Mouse (Mus musculus): ENCODE data around the gene Me3.
A peak's percentile ranks its signal among the peaks of the same experiment; 100 is the strongest.

The Me3 gene

DNA sequence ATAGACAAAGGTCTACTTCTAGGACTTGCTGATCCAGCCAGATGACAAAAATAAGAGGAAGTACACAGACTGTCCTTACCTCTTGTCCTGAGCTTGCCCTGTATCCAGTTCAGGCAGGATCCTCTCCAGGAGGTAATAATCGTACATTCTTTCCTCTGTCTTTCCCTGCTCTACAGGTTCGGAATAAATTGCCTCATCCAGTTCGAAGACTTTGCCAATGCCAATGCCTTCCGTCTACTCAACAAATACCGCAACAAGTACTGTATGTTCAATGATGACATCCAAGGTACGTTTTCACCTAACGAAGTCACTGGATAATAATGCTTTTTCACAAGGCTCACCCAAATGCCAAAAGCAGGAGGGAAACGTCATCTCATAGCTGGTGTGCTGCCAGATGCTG lies 201.3 kb downstream of the Me3 start:
- no peak for DNase-seq (ENCODE audit: low spot score)

DNA sequence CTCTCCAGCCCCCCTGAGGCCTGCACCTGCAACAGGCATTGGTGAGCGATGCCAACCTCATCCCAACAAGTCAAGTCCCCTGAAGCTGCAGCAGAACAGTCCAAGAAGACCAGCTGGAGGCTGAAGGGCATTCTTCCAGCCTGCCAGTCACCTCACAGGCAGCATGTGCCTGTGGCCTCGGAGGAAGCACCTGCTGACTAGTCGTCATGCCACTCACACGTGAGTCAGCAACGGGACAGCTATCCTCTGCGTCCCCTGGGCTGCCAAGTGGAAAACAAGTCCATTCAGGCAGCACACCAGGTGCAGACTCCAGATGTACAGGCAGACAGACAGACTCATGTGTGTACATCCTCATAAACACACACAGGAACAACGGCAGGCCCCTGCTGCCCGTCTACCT lies 203.4 kb downstream of the Me3 start:
- DNase-seq (ENCODE audit: low spot score): peak; percentile 31

DNA sequence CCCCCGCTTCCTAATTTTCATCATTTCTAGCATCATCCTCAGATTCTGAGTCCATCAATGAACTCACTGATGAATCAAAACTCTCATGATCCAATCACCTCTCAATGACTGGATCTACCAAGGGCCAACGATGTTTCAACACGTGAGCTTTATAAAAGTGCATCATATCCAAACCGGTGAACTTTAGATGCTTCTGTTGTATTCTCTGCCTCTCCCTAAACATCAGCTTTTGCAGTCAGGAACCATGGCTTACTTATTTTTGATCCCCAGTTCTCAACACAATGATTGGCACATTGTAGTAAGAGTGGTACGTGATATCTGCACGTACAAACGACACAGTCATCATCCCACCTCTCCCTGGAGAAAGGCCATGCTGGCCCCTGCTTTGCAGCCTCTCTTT lies 204.5 kb downstream of the Me3 start:
- DNase-seq (ENCODE audit: low spot score): peak; percentile 25

DNA sequence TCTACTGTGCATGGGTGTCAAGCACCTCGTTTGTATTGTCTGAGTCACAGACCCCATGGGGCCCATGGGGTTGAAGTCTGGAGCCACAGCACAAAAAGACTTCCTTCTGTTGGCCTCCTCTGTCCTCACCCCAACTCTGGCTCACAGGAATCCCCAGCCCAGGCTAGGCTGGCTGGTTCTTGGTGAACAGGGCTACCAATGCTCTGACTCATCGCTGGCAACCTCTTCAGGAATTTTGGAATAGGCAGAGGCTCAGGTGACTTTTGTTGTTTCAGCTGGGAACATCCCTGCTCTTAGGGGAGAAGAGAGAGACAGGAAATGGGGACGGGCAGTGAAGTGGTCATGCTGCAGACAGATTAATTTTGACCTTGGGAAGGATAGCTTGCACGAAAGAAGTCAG lies 205.6 kb downstream of the Me3 start:
- no peak for DNase-seq (ENCODE audit: low spot score)

DNA sequence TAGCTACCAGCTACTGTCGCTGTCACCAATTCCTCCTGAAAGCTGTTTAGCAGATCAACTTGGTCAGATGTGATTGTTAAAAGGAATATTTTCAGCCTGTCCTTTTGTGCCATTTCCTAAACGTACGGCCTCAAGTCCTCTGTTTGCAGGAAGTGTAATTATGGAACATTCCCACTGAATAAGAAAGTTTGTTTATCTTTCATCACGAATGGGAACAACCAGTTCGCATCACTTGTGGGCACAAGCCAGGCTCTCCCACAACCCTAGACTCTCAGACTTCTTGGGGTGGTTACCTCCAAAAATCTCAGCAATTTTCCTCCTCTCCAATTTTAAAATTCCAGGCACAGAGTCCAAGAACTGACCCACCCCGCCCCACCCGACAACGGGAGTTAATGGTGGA lies 207.5 kb downstream of the Me3 start:
- no peak for DNase-seq (ENCODE audit: low spot score)

DNA sequence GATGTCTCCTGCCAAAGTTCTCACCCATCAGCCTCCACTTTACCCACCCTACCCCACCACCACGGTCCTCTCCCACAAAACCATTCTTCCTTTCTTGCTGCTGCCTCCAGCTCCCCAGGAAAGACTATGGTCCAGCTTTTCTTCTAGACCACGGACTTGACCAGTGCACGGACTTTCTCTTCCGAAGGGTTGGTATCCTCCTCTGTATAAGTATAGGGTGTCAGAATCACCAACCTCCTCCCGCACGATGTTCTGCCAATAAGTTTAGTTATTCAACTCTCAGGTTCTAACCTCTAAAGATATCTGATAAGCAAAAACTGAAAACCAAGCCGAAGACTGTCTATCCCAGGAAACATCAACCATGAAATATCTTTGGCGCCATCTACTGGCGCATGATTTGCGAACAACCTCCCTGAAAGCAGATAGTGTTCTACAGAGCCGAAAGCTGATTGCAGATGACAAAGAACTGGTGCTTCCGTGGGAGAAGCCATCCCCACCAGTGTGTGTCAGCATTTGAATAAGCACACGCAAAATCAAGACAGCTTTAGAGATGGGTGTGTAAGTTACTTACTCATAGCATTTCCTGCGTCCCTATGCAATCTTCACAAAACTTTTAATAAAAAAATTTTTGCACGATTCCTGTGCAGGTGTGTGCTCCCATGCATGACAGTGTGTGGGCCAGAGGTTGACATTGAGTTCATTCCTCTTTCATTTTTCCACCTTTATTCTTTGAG lies 209.6 kb downstream of the Me3 start:
- peak; percentile 88 for DNase-seq (ENCODE audit: low spot score)

DNA sequence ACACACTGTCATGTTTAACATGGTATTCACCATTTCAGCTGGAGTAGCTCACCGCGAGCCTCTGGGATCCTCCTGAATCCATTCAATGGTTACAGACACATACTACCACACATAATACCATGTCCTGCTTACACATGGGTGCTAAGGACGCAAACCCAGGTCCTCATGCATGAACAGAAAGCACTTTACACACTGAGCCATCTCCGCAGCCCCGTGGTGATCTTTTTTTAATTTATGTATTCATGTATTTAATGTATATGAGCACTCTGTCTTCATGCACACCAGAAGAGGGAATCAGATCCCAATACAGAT lies 210.2 kb downstream of the Me3 start:
- DNase-seq (ENCODE audit: low spot score): no peak

DNA sequence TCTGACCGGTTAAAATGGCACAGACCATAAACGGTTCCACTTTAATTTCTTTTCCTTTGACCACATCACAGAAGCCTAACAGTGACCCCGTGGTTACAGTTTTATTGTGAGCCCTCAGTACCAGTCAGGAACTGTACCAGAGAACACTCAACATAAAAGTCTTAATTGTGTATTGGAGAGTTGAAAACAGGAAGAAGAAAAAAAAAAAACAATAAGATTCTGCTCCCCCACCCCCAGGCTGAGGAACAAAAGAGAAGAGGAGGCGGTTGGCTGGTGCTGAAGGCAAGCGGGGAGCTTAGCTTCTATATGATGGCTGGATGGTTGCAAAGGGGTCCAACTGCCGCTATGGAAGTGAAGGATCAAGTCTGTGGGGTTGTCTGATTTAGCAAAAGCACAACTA lies 210.9 kb downstream of the Me3 start:
- no peak for DNase-seq (ENCODE audit: low spot score)

DNA sequence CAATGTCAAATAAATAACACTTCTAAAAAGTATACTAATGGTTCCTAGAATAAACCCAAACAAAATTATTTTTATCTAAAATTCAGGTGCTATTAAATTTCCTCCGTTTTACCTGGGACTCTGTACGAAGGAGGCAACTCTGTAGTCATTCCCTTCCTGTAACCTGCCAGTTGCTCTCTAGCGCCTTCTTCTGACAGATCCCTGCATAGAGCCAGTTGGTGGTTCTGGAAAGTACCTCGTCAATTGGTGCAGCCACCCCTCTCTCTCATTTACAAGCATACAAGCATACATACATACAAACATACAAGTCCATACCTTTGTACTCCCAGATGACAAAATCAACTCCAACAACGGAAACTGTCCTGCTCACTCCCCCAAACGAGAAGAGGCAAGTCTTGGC lies 211.3 kb downstream of the Me3 start:
- peak; percentile 59 for DNase-seq (ENCODE audit: low spot score)

DNA sequence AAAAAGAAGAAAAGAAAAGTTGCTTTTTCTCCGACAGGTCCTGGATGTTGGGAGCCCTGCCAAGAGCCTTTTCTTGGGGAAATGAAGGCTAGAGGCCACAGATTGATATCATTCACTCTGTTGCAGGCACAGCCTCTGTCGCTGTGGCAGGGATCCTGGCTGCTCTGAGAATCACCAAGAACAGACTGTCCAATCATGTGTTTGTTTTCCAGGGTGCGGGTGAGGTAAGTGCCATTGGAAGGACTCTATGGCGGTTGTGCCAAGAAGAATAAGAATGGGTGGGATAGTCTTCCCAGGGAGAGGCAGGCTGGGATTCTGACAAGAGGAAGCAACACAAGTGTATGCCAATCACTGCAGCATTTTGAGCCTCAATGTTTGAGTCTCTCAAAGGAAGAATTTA lies 213.5 kb downstream of the Me3 start:
- no peak for DNase-seq (ENCODE audit: low spot score)

DNA sequence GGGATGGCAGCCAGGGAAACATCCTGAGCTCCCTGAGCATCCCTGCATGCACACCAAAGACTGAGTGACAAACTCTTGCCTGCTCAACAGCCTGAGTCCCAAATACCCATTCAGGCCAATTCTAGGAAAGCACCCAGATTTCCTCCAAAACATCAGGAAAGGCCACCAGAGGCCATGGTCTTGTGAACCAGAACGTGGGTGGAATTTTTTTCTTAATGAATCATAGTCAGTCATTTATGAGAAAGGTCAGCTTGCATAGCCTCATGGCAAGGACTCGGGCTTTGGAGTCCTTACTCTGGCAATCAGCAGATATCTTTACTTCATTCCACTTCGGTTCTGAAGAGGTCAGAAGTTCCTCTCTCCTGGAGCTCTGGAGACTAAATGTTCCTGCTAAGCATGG lies 218.3 kb downstream of the Me3 start:
- no peak for DNase-seq (ENCODE audit: low spot score)

DNA sequence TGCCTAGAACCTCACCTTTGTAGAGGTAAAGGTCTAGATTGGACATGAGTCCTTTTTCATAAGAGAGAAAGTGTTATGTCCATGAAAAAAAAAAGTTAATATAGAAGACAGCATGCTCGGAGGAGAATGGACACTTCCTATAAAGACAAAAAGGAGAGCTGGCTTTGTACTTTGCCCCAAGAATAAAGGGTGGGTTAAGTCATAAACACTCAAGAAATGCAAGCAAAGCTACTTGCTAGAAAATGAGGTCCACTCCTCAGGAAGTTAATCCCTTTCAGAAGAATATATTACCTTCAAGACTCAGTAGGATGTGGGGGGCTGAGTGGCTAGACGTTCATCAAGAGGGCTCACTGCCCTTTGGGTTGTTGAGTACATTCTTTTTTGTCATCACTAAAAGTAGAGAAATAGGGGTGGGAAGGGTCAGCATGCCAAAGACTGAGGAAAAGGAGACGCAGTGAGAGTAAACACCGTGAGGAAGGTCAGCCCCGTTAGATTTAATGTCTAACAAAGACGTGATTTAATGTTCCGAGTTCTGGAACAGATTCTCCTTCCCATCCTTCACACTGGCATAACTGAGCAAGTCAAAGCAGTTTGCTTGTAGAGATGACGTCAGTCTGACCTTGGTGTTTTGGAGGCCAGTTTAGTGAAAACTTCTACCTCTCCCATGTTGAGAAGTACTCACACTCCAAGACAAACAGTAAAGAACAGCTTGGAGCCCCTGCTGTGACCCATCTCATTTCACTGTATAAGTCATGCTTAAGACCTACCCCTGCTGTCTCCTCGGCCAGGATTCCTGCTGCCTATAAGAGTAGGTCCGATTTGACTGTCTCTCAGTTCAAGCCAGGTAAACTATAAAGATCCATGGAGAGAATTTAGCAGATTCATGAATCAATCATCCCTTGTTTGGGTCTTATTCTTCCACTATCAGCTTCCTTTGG lies 220.2 kb downstream of the Me3 start:
- no peak for DNase-seq (ENCODE audit: low spot score)

DNA sequence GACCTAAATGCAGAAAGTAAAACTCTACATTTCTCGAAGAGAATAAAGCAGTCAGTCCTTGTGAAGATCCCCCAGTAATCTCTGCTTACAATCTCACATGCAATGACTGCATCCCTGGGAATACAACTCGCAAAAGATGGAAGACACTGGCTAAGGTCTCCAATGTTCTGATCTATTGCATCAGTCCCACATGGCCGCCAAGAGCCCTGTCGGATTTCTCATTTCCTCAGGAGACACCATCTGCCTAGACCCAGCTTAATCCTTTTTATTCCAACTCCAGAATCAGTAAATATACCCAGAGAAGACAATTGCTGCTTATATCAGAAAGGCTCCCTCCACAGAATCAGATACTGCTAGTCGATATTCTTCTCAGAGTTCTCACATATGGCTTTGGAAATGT lies 220.9 kb downstream of the Me3 start:
- no peak for DNase-seq (ENCODE audit: low spot score)

DNA sequence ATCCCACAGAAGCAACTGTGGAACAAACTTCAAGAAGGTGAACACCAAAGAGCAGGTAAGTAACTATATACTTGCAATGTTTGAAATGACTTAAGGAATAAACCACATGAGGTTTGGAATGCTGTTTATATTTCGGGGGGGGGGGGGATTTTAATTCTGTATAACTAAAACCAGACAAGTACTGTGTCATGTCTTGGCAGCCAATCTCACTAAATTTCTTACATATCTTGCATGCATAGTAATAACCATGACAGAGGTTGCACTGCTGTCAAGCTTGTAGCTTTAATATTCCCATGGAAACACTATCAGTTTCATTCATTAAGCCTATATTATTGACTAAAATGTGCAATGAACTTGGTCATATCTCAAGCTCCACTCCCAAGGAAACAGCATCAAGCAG lies 223.0 kb downstream of the Me3 start:
- DNase-seq (ENCODE audit: low spot score): no peak

DNA sequence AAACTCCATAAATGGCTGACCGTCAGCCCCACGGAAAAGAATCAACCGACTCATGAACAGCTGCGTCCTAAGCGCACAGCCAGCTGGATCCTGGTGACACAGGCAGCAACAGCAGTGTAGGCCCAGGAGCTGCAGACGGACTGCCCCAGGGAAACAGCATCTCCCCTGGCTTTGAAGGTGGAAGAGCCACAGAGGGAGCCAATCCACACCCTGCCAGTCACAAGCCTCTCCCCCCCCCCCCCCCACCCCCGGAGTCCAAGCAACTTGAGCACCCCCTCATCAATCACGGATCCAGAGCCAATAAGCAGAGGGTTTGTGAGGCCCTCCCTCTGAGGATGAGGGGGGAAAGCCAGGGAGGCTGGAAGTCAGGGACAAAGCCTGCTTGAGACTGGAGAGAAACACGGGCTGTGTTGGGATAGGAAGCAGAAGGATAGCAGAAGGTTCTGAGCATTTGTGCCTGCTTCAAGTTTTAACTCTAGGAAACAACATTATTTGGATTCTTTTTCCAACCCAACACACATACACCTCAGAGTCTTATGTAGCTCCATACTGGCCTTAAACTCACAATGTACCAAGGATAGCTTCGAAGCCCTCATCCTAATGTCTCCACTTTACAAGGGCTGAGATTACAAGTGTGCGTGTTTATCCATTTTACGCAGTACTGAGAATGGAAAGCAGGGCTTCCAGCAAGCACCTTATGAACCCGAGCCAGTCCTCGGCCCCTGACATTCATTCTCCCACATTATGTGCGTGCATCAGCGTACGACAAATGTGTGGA lies 224.4 kb downstream of the Me3 start:
- DNase-seq (ENCODE audit: low spot score): no peak

DNA sequence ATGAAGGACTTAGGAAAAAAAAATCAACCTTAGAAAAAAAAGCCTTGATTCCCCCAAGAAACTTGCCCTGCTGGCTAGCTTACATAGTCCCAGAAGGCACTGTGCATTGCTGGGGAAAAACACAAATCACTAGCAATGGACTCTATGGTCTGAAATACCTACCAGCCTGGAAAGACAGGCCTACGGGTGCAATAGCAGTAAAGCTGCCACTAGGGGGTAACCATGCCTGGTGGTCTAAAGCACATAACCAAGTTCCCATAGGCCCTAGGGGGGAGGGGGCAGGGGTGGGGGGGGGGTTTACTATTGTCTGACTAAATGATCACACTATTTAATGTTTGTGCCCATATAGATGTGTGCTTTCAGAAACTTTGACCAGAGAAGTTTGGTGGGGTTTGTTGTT lies 232.6 kb downstream of the Me3 start:
- DNase-seq (ENCODE audit: low spot score): no peak

DNA sequence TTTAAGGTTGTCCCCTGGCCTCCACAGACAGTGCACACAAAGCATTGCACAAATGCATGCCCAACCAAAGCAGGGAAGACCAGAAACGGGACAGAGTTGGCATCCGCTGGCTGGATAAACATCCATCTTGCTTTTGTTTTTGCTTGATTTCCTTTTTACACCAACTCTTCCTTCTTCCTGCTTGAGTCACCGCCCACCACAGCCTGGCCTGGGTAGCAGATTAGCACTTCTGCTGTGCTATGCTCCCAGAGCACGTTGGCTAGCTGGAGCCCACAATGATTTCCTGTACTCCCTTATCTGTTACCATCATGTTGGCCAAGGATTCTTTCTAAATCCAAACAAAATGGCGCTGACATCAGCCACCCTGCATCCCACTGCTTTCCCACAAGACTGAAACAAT lies 235.0 kb downstream of the Me3 start:
- DNase-seq (ENCODE audit: low spot score): no peak

DNA sequence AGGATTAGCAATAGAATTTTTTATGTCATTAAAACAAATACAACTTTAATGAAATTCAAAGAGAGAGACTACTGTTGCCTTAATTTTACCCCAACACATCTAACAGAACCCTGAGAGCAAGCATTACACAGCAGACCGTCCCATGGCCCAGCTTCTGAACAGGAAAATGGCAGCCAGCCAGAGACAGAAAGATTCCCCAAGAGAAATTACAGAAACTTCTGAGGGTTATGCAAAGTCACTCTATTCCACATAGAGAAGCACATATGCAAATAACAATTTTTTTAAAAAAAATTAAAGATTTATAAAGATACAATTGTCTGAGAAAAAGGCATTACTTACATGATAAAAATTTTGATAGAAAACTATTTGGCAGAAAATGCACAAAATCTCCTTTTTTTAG lies 247.5 kb downstream of the Me3 start:
- no peak for DNase-seq (ENCODE audit: low spot score)

DNA sequence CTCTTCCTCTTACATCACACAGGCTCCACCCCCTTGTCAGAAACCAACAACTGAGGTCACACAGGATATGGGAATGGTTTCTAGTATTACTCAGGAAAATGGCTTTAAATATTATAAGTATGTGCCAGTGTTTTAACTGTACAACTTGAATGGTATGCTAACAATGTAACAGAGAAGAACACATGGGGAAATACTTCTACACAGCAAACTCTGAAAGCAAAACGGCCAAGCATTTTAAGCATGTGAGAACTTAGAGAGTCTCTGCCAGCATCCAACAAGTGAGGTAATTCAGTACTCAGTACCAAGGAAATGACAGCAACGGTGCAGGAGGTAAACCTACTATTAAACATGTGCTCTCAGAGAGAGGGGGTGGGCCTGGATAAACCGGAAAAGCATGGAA lies 252.4 kb downstream of the Me3 start:
- DNase-seq (ENCODE audit: low spot score): no peak

DNA sequence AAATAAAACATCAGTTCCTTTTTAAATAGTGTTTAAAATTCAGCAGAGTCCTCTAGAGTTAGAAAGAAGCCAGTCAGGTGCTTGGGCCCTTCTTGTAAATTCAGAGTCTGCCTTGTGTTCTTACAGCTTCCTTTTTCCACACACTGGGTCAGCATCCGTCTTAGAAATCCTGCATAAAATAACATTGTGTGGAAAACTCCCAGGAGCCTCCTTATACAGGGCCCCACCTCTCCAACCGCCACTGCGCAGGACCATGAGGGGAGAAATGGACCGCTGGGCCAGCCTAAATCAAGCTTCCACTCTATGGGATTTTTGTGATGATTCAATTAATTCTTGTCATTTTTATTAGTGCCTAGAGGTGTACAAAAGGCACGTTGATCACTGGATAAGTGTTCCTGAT lies 259.2 kb downstream of the Me3 start:
- DNase-seq (ENCODE audit: low spot score): no peak

DNA sequence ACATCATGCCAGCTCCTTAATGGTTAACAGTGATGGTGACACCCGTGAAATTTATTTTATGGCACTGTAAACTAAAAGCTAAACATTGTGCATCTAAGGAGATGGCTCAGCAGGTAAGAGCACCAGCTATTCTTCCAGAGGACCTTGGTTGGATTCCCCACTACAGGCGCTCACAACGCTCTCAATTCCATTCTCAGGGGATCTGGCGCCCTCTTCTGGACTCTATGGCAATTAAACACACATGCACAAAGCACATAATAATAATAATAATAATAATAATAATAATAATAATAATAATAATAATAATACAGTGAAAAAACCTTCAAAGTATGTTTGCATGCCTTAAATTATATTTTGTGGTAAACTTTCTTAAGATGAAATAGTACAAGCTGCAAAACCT lies 259.7 kb downstream of the Me3 start:
- no peak for DNase-seq (ENCODE audit: low spot score)

DNA sequence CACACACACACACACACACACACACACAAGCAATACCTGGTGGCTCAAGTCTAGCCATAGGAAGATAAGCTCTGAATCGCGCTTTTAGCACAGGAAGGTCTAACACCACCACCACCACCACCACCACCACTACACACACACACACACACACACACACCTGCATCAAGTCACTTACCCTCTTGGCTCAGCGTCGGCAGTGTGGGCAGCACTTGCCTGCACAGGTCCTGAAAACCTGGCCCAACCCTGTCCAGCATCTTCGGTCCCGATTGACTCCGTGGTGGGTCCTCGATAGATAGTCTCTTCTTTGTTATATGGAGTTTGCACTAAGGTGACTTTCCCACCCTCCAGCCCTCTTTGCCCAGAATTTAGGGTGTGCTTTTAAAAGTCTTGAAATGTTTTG lies 270.8 kb downstream of the Me3 start:
- no peak for DNase-seq (ENCODE audit: low spot score)

All from testis, postnatal 10 days (tissue).